Mouse (Mus musculus): ENCODE data around the gene Prep.
A peak's percentile ranks its signal among the peaks of the same experiment; 100 is the strongest.

GRCm38 (mm10) chr10:45019418-45019817 lies 47.6 kb upstream of the Prep start:
- TF ChIP-seq SRF (IDR thresholded peaks at IDR 0.05; ENCODE audit: control insufficient read depth, insufficient read length, low read depth) (no peak), POLR2A (IDR thresholded peaks at IDR 0.05; ENCODE audit: insufficient read length, low read depth) (no peak), MYOD1 (IDR thresholded peaks at IDR 0.05; ENCODE audit: control insufficient read depth in 1 of 3, insufficient read length in 2 of 3, low read depth in 2 of 3) (peak in 2 of 3 experiments; percentile 17 to 51), TCF12 (IDR thresholded peaks at IDR 0.05; ENCODE audit: insufficient read depth, poor library complexity, severe bottlenecking) (no peak), POLR2AphosphoS2 (IDR thresholded peaks at IDR 0.05; ENCODE audit: insufficient read length, low read depth) (no peak), E2F4 (IDR thresholded peaks at IDR 0.05; ENCODE audit: insufficient read depth) (no peak), USF1 (IDR thresholded peaks at IDR 0.05; ENCODE audit: low read depth) (no peak), MAX (IDR thresholded peaks at IDR 0.05; ENCODE audit: low read depth) (no peak), MYOG (IDR thresholded peaks at IDR 0.05; ENCODE audit: control insufficient read depth in 1 of 3, insufficient read depth in 1 of 3, insufficient read length in 2 of 3, low read depth in 2 of 3) (no peak)
